Mouse (Mus musculus) C2C12 (cell line): ENCODE measurements around the gene Gimap5.

Source experiments
- CTCF ChIP-seq: IDR thresholded peaks from one replicate; pipeline ENCODE4 v1.5.1; 2011; ENCODE audit not compliant: control insufficient read depth, insufficient read depth, insufficient read length
- MAX ChIP-seq: IDR thresholded peaks from one replicate; pipeline ENCODE4 v1.6.1; 2011; ENCODE audit warnings: mild to moderate bottlenecking, control low read depth
- MYOG ChIP-seq: IDR thresholded peaks from one replicate; pipeline ENCODE4 v1.6.1; 2011; ENCODE audit not compliant: control insufficient read depth, insufficient read length; ENCODE audit errors: extremely low read depth
- USF1 ChIP-seq: IDR thresholded peaks from one replicate; pipeline ENCODE4 v1.6.1; 2011; ENCODE audit warnings: low read depth, mild to moderate bottlenecking, control low read depth, moderate library complexity

GRCm38 (mm10) chr6:48763567-48764270 is 17.7 kb downstream of the Gimap5 start:
- TF ChIP-seq CTCF, result no peak
- no peak for TF ChIP-seq USF1
- no peak for TF ChIP-seq MAX
- no peak for TF ChIP-seq MYOG
